Mouse (Mus musculus) naive thymus-derived CD4-positive, alpha-beta T cell, adult 2 months (primary cell): ENCODE results near the gene Zfp30.
A peak's percentile ranks its signal among the peaks of the same experiment; 100 is the strongest.

Experiments used
- DNase-seq: peaks from one replicate; pipeline ENCODE4 v3.0.0-alpha.2; 2011; ENCODE audit warnings: low read depth

The Zfp30 gene

GRCm38 (mm10) chr7:29783871-29784551, at the start of gene Zfp30:
Zfp30 (plus strand) TSS chr7:29783998.
- peak; percentile 82 for DNase-seq

DNA sequence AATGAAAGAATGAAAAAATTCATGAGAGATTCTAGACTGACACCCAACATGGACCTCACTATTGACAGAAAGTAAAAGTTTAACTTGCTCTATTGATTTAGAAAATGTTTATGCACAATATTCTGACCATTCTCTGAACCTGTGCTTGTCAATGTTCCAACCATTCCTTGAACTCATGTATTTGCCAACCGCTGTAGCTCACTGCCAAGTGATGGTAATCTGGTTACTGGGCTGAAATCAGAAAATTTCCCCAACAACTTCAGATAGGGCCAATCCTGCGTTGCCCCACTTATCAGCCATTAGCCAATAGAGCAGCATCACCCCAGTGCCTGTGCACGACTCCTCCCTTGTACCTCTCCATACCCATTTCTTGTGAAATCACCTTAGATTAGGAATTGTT, 41.5 kb upstream of the Zfp30 start:
- DNase-seq: no peak

- DNase-seq: no peak
Measured at GRCm38 (mm10) chr7:29760476-29760875, 23.3 kb upstream of the Zfp30 start.

GRCm38 (mm10) chr7:29764702-29765101, 19.1 kb upstream of the Zfp30 start:
- DNase-seq: no peak

DNA sequence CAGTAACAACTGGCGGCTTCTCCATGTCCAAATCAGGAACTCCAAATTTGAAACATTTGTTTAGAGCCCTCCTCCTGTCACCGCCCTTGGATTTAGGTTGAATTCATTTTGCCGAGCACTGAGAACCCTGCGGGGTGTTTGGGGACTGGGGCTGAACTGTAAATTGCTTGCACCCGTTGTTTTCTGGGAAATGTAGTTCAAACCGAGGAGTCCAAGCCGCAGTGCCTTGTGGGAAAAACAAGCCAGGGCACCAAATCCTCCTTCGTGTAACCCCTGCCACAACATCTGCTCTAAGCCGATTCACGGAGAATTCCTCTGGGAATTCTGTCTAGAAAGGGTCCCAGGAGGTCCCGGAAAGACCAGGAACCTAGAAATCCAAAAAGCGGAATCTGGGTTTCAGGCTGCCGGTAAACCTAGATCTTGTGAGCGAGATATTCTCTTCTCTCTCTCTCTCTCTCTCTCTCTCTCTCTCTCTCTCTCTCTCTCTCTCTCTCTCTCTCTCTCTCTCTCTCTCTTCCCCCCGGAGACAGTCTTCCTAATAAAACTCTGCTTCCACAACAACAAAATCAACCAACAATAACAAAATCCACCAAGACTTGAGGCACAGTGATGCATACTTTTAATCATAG, 16.6 kb upstream of the Zfp30 start:
- DNase-seq: peak; percentile 81

- peak; percentile 94 for DNase-seq
Measured at GRCm38 (mm10) chr7:29768090-29768900, 15.5 kb upstream of the Zfp30 start, which contains the start of gene Zfp84. Zfp84 (plus strand) TSS chr7:29768552.

GRCm38 (mm10) chr7:29768980-29769379, 14.8 kb upstream of the Zfp30 start:
- no peak for DNase-seq

- no peak for DNase-seq
Measured at GRCm38 (mm10) chr7:29773503-29773902, 10.3 kb upstream of the Zfp30 start.

DNA sequence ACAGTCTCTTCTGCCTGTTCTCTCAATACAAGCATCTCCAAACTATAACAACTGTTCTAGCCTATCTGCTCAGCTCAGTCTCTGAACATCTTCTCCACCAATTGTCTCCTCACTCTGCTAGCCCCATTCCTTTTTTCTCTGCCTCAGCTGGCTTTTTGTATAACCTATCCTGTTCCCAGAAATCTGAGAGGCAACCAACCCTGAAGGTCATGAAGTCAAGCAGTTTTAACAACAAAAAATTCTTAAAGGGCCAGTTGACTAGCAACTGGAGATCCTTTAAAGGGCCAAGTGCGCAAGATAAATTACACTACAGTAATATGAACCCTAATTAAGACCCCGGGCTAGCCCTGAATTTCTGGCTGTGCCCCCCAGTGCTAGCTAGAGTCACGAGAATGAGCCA, 9.4 kb upstream of the Zfp30 start:
- DNase-seq: no peak

GRCm38 (mm10) chr7:29776568-29776967, 7.2 kb upstream of the Zfp30 start:
- DNase-seq: no peak

- no peak for DNase-seq
Measured at GRCm38 (mm10) chr7:29777372-29777771, 6.4 kb upstream of the Zfp30 start.

DNA sequence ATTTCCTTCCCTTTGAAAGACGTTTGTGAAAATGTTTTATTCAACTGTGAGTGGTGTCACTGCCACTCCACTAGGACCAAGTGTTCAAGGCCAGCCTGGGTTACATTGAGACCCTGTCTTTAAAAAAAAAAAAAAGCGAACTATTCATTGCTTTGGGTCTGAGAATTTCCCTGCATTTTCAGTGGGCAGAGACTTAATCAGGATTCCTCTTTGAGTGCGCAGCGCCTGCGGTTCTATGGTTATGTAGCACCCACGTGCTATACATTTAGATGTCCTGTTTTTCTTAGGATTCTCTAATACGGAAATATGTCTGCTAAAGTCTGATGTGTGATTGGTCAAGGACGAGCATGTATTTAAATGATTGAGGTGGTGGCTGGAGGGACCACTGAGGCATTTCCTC, 1.2 kb downstream of the Zfp30 start:
- no peak for DNase-seq

- no peak for DNase-seq
Measured at GRCm38 (mm10) chr7:29785888-29786287, 2.1 kb downstream of the Zfp30 start.

DNA sequence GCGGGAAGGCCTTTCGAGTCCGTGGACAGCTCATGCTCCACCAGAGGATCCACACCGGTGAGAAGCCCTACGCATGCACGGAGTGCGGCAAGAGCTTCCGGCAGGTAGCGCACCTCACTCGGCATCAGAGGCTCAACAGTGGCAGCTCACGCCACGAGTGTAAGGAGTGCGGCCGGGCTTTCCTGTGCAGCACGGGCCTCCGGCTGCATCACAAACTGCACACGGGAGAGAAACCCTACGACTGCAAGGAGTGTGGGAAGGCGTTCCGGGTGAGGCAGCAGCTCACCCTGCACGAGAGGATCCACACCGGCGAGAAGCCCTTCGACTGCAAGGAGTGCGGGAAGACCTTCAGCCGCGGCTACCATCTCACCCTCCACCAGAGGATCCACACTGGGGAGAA, 9.1 kb downstream of the Zfp30 start:
- DNase-seq: no peak

GRCm38 (mm10) chr7:29807046-29807445, 23.2 kb downstream of the Zfp30 start:
- DNase-seq: no peak

- no peak for DNase-seq
Measured at GRCm38 (mm10) chr7:29812244-29812643, 28.4 kb downstream of the Zfp30 start.

DNA sequence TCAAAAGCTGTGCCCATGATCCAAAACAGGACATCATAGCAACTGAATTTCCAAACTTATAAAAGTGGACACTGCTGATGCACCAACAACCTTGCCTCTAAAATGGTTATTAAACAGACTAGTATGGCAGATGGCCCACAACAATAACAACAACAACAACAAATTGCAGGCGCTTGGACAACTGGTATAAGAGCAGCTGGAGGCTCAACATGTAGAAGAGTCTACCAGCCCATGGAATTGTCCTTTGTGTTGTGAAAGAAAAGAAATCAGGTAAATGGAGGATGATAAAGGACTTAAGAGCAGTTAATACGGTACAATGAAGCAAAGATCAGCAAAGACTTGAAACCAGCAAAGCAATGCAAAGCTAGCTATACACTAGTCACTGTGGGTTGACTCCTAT, 30.6 kb downstream of the Zfp30 start:
- DNase-seq: no peak

- DNase-seq: peak; percentile 14
Measured at GRCm38 (mm10) chr7:29815061-29815784, 31.4 kb downstream of the Zfp30 start.

- peak; percentile 90 for DNase-seq
Measured at GRCm38 (mm10) chr7:29815910-29816429, 32.2 kb downstream of the Zfp30 start, which contains the start of gene Zfp790. Zfp790 (plus strand) TSS chr7:29816114.

DNA sequence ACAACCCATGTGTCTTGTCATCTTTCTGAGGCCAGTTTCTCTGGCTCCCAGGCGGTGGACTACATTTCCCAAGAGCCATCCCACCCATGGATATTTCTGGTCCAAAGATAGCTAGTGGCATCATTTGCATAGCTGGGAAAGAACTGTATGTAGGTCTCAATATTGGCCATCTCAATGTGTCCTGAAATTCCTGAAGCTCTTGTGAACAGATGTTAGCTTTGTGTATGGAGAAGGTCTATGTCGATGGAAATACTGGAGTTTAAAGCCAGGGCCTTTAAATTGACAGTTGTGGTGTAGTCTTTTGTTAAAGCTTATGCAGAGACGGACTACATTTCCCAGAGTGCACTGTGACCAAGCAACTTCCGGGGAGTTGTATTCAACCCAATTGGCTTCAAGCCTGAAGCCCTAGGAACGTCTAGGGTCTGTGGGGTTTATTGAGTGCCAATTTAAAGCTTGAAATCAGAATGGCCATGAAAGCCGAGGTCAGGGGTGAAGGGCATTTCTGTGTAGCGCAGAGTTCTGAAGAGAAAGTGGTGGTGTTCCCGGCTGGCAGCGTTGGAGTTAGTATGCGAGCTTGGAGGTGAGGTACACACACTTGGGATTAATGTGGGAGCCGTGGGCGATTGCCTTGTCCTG, 34.9 kb downstream of the Zfp30 start:
- DNase-seq: peak; percentile 84

DNA sequence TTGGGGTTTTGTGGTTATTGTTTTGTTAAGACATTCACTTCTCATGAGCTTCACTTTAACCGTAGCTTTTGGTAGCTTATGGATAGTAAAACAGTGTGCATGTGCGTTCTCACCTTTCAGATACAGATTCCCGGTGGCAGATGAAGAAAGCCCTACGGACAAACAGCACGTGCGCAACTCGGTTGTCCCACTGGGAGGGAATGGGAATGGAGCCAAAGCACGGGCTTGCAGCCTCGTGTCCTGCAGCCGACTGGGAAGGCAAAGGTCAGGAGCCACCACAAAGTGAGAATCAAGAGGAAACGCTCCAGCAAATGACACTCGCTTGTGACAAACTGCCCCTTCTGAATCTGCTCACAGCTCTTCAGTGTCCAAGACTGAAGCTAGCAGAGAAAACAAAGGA, 44.2 kb downstream of the Zfp30 start:
- no peak for DNase-seq
